Mouse (Mus musculus) heart, postnatal 25 days (tissue): ENCODE data around the gene Gpatch2. TPM values are rescaled to one million over a fixed set of nuclear protein-coding genes. Genes with fewer than 3 reads are reported as not detected.

Experiments
- DNase-seq: peaks from one replicate; pipeline ENCODE4 v3.0.0; 2022; ENCODE audit warnings: low spot score
- intact Hi-C: fragments of 180-260 bp; cut with DNase I; formaldehyde crosslinking; loops from one replicate; pipeline ENCODE4 v1.15.1; 2025
- total RNA-seq, 2 experiments: library from RNA; stranded (reverse); gene quantifications; 2 replicates each; pipeline ENCODE4 v1.2.3; 2021

The Gpatch2 gene
- 10 to 100 TPM in 1 of 2 experiments, 1 to 10 TPM in 1; 8.8 to 11.0 TPM for total RNA-seq

DNA sequence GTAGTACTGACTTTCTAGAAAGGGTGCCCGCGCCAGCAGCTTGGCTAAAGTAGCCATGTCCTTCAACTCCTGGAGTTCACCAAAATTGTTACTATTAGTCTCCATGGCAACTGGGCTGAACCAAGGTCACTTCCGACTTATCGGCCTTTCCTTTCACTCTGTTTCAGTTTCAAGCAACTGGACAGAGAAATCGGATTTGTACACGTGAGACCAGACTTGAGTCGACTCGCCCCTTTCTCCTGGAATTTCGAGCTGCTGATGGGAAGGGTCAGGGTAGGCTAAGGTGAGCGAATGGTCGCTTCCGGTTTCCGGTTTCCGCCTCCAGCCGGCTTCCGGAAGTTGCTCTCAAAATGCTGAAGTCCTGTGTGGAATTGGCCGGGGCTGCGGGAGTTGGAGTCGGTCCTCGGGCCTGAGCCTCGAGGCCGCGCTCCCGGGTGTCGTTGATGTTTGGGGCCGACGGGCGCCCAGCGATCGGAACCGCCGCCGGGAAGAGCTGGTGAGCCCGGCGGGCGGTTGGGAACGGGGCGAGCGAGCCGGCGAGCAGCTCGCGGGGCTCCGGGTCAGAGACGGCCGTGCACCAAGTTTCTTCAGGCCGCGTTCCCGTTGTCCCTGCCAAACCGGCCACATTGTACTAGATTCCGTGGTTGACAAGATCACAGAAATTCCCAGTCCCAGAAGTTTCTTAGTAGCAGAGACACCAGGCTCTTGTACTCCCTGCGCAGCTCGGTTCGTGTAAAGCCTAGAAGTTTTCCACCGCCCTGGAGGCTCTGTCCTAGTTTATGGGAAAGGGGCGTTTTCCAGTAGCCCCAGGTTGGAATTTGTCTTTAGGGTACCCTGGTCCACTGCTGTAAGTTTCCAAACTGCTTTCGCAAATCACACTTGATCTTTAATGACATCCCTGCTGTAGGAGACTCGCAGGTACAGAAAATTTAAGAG is at the start of gene Gpatch2, which contains the start of gene Spata17:
Gene Gpatch2, plus strand, starts transcription at position 328 of the 936 bp plus-strand sequence.
Gene Spata17, minus strand, starts transcription at position 285 of the 936 bp plus-strand sequence.
- intact Hi-C loops, result no loop called here
- peak; percentile 66 for DNase-seq

DNA sequence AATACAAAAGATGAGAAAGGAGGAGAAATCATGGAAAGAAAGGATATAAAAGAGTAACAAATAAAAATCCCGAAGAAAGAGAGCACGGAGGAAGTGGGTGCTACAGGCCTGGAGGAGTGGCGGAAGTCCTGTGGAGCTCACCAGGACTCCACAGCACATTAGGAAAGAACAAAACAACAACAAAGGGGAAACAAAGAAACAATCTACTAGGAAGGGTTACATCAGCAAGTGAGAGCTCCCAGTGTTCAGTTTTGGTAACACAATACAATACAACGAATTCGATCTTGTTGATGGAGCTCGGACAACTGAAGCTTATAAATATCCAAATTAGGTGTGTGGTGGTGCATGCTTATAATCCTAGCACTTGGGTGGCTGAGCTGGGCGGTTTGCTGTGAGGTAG is 45.7 kb upstream of the Gpatch2 start:
- no peak for DNase-seq
- intact Hi-C loops, result no loop called here

DNA sequence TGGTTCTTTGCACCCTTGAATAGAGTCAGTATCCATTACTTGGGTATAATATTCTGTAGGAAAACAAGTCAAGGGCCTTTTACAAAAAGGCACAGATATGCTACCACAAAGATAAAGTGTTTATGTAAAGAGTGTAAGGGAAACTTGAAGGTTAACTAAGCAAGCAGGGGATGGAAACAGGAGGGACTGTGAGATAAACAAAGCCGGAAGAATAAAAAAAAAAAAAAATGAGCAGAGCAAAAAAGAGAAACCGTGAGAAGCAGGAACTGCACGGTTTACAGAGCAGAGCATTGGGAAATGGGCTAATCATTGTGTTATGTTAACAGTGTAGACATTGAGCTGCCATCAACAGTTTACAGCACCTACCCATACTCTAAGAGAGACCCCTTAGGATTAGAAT is 44.9 kb upstream of the Gpatch2 start:
- no peak for DNase-seq
- intact Hi-C loops, result no loop called here

DNA sequence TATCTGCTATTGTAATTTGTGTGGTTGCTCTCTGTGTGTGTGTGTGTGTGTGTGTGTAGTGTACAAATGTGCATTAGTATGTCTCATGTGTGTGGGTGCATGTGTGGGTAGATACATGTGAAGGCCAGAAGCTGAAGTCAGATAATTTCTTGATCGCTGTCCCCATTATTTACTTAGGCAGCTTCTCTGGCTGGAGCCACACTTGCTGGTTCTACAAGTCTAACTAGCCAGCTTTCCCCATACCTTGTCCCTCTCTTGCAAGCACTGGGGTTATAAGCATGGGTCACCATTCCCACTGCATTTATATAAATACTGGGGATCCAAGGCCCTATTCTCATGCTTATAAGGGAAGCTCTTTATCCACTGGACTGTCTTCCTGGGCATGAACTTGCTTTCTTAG is 39.3 kb upstream of the Gpatch2 start:
- intact Hi-C loops, result no loop called here
- no peak for DNase-seq

DNA sequence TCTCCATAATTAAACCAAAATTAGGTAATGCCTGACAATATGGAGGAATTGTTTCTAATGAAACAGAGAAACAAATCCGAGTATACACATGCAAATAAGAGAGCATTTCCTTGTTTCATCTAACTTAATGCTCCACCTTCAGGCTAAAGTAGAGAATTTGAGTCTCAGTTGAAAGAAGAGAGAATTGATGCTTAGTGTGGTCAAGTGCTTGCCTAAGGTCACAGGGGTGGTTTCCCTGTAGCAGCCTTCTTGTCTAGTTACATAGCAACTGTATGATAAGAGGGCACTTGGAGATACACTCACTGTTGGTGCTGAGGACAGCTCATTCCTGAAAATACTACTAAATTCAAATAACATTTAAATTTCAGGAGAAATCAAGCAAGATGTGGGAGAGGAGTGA is 36.8 kb upstream of the Gpatch2 start:
- intact Hi-C loops, result no loop called here
- DNase-seq, result no peak

DNA sequence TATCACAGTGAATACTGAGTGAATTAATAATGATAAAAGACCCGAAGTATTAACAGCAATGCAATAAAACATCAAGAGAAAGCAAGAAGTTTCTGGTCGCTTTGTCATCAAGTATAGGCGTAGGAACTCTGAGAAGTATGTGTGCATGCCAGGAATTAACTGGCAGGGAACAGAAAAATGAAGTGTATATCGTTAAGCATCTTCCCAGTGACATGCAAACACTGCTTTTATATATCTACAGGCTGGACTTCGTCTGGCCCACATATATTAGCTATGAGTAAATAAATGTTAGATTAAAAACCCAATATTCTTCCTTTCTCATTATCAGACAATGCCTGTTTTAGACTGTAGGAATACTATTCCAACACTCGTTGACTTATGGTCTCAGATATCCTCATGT is 9.8 kb upstream of the Gpatch2 start:
- DNase-seq, result no peak
- intact Hi-C loops, result no loop called here

DNA sequence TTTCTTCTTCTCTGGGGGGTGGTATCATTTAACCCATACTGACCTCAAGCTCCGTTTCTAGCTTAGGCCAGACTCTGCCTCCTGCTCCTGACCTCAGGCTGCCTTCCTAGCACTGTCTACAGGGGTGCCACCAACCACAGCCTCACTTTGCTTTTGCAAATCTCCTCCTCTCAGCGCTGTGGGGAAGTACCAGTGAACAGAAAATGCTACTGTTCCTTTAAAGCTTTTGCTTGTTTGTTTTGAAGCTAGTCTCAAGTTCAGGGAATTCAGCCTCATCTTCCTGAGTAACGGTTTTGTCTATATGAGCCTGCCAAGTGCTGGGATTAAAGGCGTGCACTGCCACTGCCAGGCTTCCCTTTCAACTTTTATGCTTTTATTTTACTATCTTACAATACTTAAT is 5.8 kb upstream of the Gpatch2 start:
- intact Hi-C loops, result no loop called here
- DNase-seq, result no peak

DNA sequence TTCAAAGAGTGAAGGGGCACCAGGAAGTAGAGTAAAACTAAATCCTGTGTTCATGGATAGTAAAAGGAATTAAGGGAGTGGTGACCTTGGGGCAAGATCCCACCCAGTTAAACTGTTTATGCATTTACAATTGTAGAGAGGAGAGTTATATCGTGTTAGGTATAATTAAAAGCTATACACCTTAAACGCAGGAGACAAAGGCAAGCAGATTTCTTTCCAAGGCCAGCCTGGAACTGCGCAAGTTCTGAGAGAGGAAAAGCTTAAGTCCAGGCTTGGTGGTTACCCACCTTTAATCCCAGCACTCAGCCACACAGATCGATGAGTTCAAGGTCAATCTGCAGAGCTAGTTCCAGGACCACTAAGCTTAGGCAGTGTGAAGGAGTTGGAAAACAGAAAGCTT is 4.6 kb upstream of the Gpatch2 start:
- intact Hi-C loops, result no loop called here
- DNase-seq, result no peak

DNA sequence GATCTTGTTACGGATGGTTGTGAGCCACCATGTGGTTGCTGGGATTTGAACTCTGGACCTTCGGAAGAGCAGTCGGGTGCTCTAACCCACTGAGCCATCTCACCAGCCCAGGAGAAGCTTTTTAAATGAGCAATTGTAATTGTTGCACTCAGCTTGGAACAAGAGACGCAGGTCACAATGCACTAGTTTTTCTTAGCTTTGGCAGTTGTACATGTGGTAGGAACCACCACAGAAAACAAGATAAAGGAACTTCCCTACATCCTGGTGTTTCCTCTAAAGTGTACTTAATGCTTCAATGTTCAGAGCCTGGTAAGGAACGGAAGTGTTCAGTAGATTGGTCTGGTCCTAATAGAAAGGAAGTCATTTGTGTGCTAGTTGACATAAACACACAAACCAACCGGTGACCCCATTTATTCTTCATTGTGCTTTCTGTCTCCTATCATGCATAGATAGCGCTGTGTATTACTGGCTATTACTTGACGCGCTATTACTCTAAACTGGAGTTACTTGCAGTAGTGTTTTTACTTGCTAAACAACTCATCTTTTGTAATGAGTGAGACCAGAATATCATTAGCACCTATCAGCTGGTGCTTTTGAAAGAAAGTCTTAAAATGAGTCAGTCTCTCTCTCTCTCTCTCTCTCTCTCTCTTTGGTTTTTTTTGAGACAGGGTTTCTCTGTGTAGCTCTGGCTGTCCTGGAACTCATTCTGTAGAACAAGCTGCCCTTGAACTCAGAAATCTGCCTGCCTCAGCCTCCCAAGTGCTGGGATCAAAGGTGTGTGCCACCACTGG is 1.5 kb downstream of the Gpatch2 start:
- intact Hi-C loops, result no loop called here
- DNase-seq, result no peak

DNA sequence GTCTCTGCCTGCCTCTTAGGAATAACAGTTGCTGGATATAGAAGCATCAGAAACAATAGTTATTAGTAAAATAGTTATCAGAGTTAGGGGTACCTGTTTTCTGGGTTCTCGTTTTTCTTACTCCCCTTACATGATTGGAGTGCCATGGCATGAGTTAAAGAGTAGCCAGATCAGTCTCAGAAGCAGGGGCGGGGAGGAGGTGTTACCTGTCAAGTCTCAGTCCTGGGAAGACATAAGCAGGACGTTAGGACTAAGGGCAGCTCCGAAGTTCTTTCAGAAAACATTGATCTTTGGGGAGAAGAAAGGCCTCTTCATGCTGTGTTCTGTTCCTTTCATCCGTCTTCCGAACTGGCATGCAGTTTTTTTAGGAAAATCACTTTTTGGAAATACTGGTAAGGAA is 5.4 kb downstream of the Gpatch2 start:
- intact Hi-C loops, result no loop called here
- DNase-seq, result no peak

DNA sequence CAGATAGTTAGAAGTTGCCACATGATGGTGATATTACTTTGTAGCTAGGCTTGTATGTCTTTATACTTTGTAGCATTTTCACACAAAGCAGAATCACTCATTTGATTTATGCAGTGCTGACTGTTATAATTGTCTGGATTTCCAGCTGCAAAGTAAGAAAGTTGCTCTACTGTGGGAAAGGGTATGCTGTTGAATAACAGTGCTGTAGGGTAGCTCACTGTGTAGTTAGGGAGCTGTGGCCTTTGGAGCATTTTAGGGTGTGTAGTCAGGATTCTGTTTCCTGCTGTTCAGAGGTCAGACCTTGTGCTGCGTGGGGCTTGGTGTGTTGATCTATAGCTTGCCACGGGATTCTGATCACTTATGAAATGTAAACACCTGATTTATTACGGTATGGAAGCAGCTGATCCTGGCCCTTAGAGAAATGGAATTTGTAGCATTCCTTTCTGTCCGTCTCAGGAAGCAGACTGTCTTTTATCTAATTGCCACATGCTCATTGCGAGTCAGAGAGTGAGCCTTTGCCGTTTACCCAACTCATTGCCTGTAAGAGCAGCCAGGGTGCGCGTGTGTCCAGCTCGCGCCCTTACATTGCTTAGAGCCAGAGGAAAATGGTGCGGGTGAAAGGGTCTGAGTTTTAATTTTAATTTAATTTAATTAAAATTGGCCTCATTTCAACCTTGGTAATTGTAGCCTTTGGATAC is 11.2 kb downstream of the Gpatch2 start:
- DNase-seq, result no peak
- intact Hi-C loops, result no loop called here

DNA sequence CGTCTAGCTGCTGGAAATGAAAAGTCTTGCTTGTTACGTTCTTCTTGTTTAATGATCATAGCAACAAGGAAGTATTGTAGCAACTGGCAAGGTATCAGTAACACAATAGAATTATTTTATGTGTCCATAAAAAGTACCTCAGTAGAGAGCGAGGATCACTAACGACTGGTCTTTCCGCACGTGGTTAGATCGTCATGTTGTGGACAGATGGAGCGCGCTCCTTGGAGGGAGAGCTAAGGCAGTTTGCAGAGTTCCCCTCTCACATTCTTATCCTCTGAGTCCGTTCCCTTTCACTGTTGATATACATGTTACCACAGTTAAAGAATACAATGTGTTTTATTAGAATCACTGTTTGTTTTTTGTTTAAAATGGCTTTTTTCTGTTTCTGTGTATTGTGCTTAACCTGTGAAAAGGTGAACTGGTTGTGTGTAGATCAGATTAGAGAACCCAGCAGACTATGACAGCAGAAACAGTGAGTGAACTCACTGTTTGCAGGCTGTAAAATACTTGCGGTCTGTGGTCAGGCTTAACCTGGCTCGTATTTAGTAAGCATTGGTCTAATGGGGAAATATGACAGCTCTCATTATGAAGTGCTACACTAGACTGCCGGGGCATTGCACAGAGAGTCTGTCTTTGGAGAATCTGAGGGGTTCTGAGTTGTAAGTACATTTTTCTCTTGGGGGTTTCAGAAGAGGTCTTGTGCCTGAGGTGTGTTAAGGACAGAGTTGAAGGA is 13.3 kb downstream of the Gpatch2 start:
- intact Hi-C loops, result no loop called here

DNA sequence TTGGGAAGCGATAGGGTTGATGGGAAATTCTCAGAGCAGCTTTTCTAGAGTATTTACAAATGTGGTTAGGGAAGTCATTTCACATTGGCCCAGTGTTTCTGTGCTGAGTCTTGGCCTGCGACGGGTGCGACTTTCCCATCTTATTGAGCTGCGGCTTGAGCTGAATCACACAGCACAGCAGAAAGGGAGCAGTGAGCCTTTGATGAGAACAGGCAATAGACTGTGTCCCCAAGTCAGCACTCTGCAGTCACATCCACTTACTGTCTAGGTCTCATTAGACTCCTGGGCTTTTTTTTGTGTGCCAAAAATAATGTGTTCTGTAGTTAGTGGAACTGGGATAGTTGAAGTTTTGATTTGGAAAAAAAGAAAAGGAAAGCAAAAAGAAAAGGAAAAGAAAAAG is 14.9 kb downstream of the Gpatch2 start:
- no peak for DNase-seq
- intact Hi-C loops, result no loop called here

More for the DNA sequence above, 13.3 kb downstream of the Gpatch2 start:
- no peak for DNase-seq

DNA sequence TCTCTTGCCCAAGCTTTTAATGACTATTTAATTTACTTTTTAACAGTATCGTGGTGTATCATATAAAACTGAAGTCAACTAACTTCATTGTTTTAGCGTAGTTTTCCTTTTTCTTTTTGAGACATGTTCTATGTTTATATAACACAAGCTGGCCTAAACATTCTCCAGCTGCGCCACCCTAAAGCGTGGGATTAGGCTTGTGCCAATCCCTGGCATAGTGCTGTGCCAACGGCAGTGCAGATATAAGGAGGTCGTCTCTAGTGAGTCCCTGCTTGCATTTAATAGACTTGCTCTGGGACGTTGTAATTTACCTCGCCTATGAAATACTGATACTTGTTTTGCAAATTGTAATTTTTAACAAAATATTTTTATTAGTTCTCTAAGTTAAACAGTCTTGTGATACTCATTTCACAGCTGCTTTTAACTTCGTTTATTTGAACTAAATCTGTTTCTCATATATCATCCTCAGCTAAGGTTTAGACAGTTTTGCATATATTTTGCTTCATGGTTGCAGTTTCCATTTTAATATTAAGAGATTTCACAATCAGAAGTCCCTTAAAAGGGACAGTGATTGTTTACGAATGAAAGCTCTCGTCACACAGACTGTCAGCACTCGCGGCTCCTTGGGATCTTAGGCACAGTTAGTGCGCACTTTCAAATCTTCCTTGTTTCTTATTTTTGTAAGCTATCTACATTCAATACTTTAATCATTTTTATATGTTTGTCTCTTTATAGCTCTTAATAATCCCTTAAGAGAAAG is 17.1 kb downstream of the Gpatch2 start:
- intact Hi-C loops, result no loop called here
- DNase-seq, result no peak

DNA sequence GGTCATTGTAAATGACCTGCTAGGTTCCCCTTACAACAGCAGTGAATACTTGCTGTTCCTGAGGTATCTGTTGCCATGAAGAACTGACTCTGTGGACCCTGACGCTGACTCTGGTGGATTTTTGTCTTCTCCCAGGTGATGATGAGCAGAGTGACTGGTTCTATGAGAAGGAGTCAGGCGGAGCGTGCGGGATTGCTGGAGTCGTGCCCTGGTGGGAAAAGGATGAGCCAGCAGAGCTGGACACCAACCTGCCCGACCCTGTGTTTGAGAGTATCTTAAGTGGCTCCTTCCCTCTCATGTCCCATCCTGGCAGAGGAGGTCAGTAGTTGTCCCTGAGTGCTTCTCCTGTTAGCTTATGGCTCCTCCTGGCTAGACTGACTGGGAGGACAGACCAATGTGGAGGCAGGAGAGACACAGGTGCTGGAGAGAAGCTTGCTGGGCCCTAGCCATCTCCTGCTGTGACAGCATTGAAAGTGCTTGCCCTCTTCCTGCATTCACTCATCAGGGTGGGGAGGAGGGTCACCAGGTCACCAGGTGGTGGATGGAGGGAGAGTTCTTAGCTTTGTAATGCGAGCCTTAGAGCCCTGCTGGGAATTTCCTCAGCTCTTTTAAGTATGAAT is 17.8 kb downstream of the Gpatch2 start:
- intact Hi-C loops, result no loop called here
- no peak for DNase-seq

DNA sequence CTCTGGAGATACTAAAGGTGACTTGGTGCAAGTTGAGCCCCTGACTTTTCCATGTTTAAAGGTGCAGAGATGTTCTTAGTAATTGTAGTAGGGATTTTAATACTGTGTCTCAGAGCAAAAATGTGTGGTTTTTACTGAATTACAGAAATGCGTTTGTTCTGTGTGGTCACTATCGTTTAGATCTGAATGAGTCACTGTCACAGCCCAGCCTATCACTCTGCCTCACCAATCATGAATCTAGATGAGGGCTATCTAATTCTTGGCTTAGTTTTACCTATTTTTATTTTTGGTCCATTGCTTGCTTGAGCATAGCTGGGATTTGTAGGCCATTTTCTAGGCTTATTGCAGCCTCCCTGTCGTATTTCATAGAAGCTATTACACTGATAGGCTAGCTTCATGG is 19.9 kb downstream of the Gpatch2 start:
- intact Hi-C loops, result no loop called here
- DNase-seq, result no peak

DNA sequence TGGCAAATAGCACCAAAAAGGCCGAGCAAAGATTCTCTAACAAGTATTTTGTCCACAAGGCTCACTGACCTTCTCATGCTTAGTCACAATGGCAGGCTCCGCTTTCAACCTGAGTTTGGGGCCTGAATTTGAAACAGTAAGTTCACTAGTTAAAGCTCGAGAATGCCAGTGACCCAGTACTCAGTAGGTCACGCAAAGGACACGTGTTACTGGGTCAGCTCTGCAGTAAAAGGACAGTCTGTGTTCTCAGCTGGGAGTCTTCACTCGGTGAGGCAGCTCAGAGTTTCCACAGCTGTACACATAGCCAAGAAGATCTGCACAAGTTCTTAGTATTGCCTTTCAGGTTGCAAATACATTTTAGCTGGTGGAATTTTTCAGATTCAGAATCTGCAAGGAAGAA is 21.0 kb downstream of the Gpatch2 start:
- intact Hi-C loops, result no loop called here
- no peak for DNase-seq

DNA sequence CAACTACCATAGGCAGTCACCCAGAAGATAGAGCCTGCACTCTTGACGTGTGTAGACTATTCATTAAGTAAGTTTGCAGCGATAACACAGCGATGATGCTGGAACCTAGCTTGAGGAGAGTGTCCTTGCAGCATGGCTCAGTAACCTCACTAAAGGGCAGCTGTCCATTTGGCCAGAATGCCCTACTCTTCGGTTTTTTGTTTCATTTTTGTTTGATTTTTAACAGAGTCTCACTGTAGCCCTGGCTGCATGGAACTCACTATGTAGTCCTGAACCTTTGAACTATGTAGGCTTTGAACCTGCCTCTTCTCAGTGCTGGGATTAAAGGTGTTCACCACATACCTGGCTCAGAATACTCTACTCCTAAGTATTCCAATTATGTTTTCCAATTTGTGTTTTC is 22.8 kb downstream of the Gpatch2 start:
- intact Hi-C loops, result no loop called here

DNA sequence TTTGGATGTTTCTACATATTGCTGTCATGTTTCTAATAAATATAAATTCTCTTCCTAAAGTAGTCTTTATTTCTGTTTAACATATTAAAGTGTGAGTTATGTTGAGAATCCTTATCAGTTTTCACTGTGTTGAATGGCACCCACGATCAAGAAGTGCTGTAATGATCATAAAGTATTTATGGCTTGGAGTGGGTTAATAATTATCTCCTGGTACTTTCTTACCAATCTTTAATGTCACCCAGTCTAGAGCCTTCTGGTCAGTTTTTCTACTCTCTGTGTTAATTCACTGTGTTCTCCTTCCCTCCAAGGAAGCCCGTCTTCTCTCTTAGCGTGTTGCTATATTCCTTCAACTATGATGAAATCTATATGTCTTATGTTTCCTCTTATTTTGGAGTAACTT is 25.0 kb downstream of the Gpatch2 start:
- no peak for DNase-seq
- intact Hi-C loops, result no loop called here

More for the DNA sequence above, 22.8 kb downstream of the Gpatch2 start:
- DNase-seq, result no peak
